Mouse (Mus musculus): ENCODE results near the gene Spon1.

Spon1 gene

DNA sequence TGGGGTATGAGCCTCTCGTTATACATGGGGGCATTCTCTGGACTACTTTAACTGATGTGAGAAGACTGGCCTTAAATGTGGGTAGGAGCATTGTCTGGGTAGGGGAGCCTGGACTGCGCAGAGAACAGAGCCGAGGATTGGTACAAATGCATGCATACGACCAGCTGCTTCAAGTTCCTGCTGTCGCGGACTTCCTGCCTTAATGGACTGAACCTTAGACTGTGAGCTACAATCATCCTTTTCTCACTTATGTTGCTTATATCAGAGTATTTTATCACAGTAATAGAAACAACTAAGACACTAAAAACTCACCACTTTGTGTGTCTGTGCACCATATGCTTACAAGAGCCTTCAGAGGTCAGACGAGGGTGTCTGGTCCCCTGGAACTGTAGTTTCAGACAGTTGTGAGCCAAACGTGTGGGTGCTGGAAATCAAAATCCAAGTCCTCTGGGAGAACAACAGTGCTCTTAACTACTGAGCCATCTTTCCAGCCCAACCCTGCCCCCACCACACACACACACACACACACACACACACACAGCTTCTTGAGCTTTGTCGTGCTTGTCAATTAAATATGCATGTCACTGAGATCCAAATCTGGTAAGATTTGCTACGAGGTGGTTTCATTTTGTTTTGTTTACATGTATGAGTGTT, 325.2 kb downstream of the Spon1 start:
- no peak for DNase-seq (ENCODE audit: low spot score)
